Mouse (Mus musculus) kidney, adult 2 months (tissue): ENCODE data around the gene Dzip1l.

ENCODE experiments used
- CTCF ChIP-seq: fragments of 200-500 bp; conservative IDR thresholded peaks from 2 replicates; pipeline ENCODE4 v1.5.1; 2011; ENCODE audit warnings: low read depth, mild to moderate bottlenecking, control low read depth, low read length, moderate library complexity, mixed read lengths; ENCODE audit not compliant: insufficient read depth, insufficient read length
- POLR2A ChIP-seq: fragments of 200-500 bp; IDR thresholded peaks from one replicate; pipeline ENCODE4 v1.6.1; 2011; ENCODE audit warnings: low read depth, low read length, control low read depth

DNA sequence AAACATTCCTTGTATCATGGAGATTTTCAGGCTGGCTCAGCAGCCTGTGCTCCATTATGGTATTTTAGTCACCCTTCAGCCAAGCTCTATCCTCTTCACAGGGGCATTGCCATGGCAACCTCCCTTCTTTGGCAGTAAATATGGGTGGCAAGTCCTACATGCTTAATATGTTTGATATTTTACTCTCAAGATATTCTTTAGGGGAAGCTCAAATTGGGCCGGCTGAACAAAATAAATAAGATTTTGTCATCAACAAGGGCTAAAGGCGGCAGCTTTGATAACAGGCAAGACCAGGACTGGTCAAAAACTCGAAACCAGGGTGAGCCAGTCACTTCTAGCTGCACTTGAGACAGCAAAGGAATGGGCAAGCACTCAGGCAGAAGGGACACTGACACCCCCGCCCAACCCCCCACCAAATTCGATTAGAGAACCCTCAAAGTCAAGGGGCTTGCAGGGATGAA is 55.8 kb downstream of the Dzip1l start:
- TF ChIP-seq CTCF: no peak
- no peak for TF ChIP-seq POLR2A
